Mouse (Mus musculus): ENCODE results near the gene Tppp3. TPM values are rescaled to one million over a fixed set of nuclear protein-coding genes. Genes with fewer than 3 reads are reported as not detected.
A peak's percentile ranks its signal among the peaks of the same experiment; 100 is the strongest.

Tppp3 gene
- polyA plus RNA-seq, 1 experiment from 2014 or later, result 12.3 TPM

DNA sequence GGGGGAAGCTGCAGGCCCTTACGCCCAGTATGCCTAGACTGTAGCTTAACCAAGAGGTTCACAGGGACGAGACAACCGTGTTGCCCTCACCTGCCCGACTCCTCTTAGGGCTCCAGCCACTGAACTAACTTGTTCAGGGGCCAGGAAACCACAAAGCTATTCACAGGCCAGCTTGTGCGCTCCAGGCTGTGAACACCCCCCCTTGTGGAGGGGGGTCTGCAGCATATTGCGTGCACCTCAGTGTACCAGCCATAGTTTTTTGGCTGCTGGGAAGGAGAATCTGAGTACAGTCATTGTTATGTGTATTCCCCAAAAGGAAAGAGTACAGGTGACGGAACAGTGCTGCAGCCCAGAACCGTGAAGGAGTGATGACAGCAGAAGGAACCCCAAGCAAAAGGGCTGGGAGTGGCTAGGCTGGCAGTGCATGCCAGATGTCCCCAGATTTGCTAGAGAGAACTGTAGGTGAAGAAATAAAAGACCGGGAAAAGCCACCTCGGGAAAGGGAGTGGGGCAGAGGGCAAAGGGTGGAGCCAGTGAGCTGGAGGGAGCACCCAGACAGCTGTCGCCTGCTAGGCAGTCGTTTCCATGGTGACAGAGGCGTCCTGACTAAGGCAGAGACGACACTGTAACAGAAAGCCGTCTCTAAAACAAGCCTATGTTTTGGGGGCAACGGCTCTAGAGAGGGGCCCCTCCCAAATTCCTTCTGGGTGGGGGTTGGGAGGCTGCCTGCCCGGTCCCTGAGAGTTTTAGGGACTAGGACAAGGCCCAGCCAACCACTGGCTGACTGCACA is 2.7 kb upstream of the Tppp3 start:
- 33% methylated on average over 17 of the region's 17 CpGs for WGBS
- H3K9ac ChIP-seq, result peak overlapping the region; percentile 25; the same call in 1 of the 2 replicates
- no peak for ATAC-seq (ENCODE audit: extremely low read depth, insufficient number of reproducible peaks, low FRiP score, low TSS enrichment)
- peak overlapping the region; percentile 26; the same call in 1 of the 2 replicates for H3K27ac ChIP-seq (replicated peaks)
- H3K4me3 ChIP-seq, result no peak overlapping the region
- peaks cover 42% of the 10 kb centered on the region for H3K27me3 ChIP-seq (replicated peaks)
- peaks cover 14% of the 10 kb centered on the region for H3K36me3 ChIP-seq
- peaks cover 80% of the 10 kb centered on the region for H3K4me1 ChIP-seq
- no peaks in the 10 kb centered on the region for H3K9me3 ChIP-seq
- H3K4me2 ChIP-seq, result peak overlapping the region; percentile 18

DNA sequence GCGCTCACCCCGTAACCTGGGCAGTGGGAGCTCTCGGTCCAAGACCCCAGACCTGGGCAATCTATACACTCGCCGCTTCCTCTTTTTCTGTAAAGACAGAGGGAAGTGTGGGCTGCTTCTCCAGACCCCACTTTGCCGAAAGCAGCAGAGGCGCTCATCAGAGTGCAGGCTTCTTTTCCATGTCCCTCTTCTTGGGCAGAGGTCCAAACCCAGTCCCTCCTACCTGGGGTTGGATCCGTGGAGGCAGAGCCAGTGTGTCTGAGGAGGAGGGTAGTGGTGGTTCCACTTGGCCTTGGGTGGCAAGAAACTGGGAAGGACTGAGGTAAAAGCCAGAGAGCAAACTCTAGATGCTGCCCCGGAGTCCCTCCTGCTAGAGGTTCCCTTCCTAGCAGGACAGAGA is 1.7 kb upstream of the Tppp3 start:
- H3K4me1 ChIP-seq, result peaks cover 76% of the 10 kb centered on the region
- H3K9ac ChIP-seq, result no peak overlapping the region
- no peaks in the 10 kb centered on the region for H3K9me3 ChIP-seq
- no peak overlapping the region for H3K4me2 ChIP-seq
- no peak overlapping the region for H3K4me3 ChIP-seq
- H3K27ac ChIP-seq (replicated peaks), result no peak overlapping the region
- ATAC-seq (ENCODE audit: extremely low read depth, insufficient number of reproducible peaks, low FRiP score, low TSS enrichment), result no peak
- H3K27me3 ChIP-seq (replicated peaks), result peaks cover 42% of the 10 kb centered on the region
- H3K36me3 ChIP-seq, result peaks cover 10% of the 10 kb centered on the region
- 63% methylated on average over 9 of the region's 9 CpGs for WGBS

DNA sequence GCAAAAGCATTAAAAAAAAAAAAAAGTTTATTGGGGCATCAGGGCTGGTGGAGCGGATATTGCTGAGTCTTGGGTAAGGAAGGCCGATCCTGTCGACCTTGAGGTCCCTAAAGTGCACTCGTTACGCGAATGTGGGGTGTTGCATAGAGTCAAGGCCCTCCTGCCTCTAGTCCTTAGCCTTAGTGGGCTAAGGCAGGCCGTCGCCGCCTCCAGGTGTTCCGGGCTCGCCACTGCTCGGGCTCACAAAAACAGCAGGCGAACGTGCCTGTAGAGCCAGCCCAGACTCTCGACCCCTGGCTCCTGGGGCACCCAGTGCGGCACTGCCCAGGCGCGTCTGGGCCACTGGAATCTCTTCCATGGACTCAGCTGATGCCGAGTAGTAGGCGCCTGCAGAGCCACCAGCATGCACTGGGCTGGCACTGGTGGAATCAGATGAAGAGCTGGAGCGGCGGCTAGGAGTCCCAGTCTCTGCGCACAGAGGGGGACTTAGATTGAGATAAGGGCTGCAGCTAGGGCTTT is 1.1 kb upstream of the Tppp3 start:
- Histone ChIP-seq H3K9me3 (no peaks in the 10 kb centered on the region), H3K4me3 (no peak overlapping the region), H3K27ac (replicated peaks) (no peak overlapping the region), H3K27me3 (replicated peaks) (peaks cover 42% of the 10 kb centered on the region), H3K36me3 (peaks cover 13% of the 10 kb centered on the region), H3K9ac (no peak overlapping the region), H3K4me2 (no peak overlapping the region), H3K4me1 (peaks cover 70% of the 10 kb centered on the region)
- WGBS, result 29% methylated on average over 23 of the region's 23 CpGs
- ATAC-seq (ENCODE audit: extremely low read depth, insufficient number of reproducible peaks, low FRiP score, low TSS enrichment), result no peak

GRCm38 (mm10) chr8:105470681-105471313 is 529 bp downstream of the Tppp3 start:
- Histone ChIP-seq H3K9ac (peak overlapping the region; percentile 75), H3K4me3 (peak overlapping the region; percentile 44), H3K27ac (replicated peaks) (no peak overlapping the region), H3K9me3 (no peaks in the 10 kb centered on the region), H3K27me3 (replicated peaks) (peaks cover 36% of the 10 kb centered on the region), H3K4me2 (peak overlapping the region; percentile 69), H3K36me3 (peaks cover 9% of the 10 kb centered on the region), H3K4me1 (peaks cover 64% of the 10 kb centered on the region)
- whole genome bisulfite sequencing, result 19% methylated on average over 11 of the region's 11 CpGs
- no peak for ATAC-seq (ENCODE audit: extremely low read depth, insufficient number of reproducible peaks, low FRiP score, low TSS enrichment)

- WGBS, result 83% methylated on average over 5 of the region's 5 CpGs
- H3K36me3 ChIP-seq, result peaks cover 4% of the 10 kb centered on the region; the same call in 1 of the 2 replicates
- H3K4me3 ChIP-seq, result no peak overlapping the region
- peak overlapping the region; percentile 69; the same call in 1 of the 2 replicates for H3K4me2 ChIP-seq
- peaks cover 34% of the 10 kb centered on the region for H3K27me3 ChIP-seq (replicated peaks)
- H3K9me3 ChIP-seq, result no peaks in the 10 kb centered on the region
- H3K9ac ChIP-seq, result no peak overlapping the region
- no peak overlapping the region for H3K27ac ChIP-seq (replicated peaks)
- ATAC-seq (ENCODE audit: extremely low read depth, insufficient number of reproducible peaks, low FRiP score, low TSS enrichment), result no peak
- H3K4me1 ChIP-seq, result peaks cover 60% of the 10 kb centered on the region
Measured at GRCm38 (mm10) chr8:105470262-105470661, 1.1 kb downstream of the Tppp3 start.

- no peak overlapping the region for H3K9ac ChIP-seq
- H3K4me3 ChIP-seq, result no peak overlapping the region
- no peaks in the 10 kb centered on the region for H3K9me3 ChIP-seq
- H3K27me3 ChIP-seq (replicated peaks), result peaks cover 39% of the 10 kb centered on the region
- 85% methylated on average over 5 of the region's 5 CpGs for WGBS
- no peak for ATAC-seq (ENCODE audit: extremely low read depth, insufficient number of reproducible peaks, low FRiP score, low TSS enrichment)
- H3K4me1 ChIP-seq, result peaks cover 59% of the 10 kb centered on the region
- H3K4me2 ChIP-seq, result no peak overlapping the region
- 0 out of 2 replicates have a peak, but pooled peaks cover 2% of the 10 kb centered on the region for H3K36me3 ChIP-seq
- H3K27ac ChIP-seq (replicated peaks), result no peak overlapping the region
Measured at GRCm38 (mm10) chr8:105469816-105470215, 1.5 kb downstream of the Tppp3 start.

- Histone ChIP-seq H3K4me1 (peaks cover 55% of the 10 kb centered on the region), H3K4me2 (no peak overlapping the region), H3K36me3 (0 out of 2 replicates have a peak, but pooled peaks cover 2% of the 10 kb centered on the region), H3K4me3 (no peak overlapping the region), H3K27me3 (replicated peaks) (peaks cover 39% of the 10 kb centered on the region), H3K27ac (replicated peaks) (no peak overlapping the region), H3K9me3 (no peaks in the 10 kb centered on the region), H3K9ac (no peak overlapping the region)
- 52% methylated on average over 6 of the region's 6 CpGs for WGBS
- no peak for ATAC-seq (ENCODE audit: extremely low read depth, insufficient number of reproducible peaks, low FRiP score, low TSS enrichment)
Measured at GRCm38 (mm10) chr8:105469041-105469695, 2.2 kb downstream of the Tppp3 start.

DNA sequence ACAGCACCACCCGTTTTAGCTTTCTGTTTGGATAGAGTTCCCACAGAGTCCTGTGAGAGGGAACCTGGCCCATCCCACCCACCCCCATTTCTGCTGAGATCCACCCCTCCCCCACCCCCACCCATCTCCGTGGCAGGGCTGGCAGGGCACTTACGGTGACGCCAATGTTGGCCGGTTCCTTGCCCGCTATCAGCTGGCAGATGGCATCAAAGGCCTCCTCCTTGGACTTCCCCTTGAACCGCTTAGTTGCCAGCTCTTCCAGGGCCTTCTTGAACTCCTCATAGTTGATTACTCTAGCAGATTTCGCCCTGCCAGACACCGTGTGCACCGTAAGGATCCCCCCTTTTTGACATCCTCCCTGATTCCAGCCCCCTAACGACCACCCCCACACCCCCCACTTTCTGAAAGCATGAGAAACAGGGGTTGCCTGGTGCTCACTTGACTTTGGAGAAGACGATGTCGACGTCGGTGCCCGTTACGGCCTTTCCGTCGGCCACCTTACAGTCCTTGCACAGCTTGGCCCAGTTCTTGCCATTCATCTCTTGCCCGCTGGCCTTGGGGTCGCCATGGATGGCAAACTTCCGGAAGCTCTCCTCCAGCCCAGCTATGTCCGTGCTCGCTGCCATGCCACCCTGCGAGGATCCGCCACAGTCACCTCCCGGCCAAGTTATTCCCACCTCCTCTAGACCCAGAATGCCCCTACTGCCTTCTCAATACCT is 3.2 kb downstream of the Tppp3 start:
- no peak overlapping the region for H3K4me2 ChIP-seq
- WGBS, result 85% methylated on average over 27 of the region's 27 CpGs
- H3K9me3 ChIP-seq, result no peaks in the 10 kb centered on the region
- no peak overlapping the region for H3K27ac ChIP-seq (replicated peaks)
- no peak overlapping the region for H3K4me3 ChIP-seq
- ATAC-seq (ENCODE audit: extremely low read depth, insufficient number of reproducible peaks, low FRiP score, low TSS enrichment), result no peak
- no peak overlapping the region for H3K9ac ChIP-seq
- 0 out of 2 replicates have a peak, but pooled peaks cover 2% of the 10 kb centered on the region for H3K36me3 ChIP-seq
- H3K4me1 ChIP-seq, result peaks cover 48% of the 10 kb centered on the region
- H3K27me3 ChIP-seq (replicated peaks), result peaks cover 29% of the 10 kb centered on the region

DNA sequence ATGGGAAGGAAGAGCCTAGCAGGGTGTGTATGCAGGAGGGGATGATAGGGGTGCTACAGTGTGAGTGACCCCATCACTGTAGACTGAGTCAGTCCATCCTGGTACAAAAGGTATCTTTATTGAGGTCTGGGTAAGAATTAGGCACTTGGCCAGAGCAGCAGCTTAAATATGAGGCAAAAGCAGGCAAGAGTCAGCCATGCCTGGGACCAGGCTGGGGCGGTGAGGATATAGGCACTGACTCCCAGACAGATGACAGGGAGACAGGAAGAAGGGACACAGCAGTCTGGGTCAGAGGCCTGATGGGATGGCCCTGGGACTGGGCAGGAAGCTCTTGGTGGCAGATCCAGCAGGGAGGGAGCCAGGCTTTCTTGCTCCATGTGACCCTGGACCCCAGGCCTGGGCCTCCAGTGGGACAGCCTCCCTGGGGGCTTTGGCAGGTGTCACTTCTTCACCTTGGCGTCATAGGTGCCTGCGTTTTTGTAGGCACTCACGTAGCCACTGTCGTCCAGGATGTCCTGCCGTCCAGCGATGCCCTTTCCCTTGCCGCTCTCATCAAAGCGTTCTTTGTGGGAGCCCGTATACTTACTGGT is 3.8 kb downstream of the Tppp3 start:
- H3K27ac ChIP-seq (replicated peaks), result no peak overlapping the region
- peaks cover 45% of the 10 kb centered on the region for H3K4me1 ChIP-seq
- ATAC-seq (ENCODE audit: extremely low read depth, insufficient number of reproducible peaks, low FRiP score, low TSS enrichment), result no peak
- WGBS, result 90% methylated on average over 10 of the region's 10 CpGs
- H3K4me3 ChIP-seq, result no peak overlapping the region
- H3K4me2 ChIP-seq, result no peak overlapping the region
- H3K27me3 ChIP-seq (replicated peaks), result peaks cover 22% of the 10 kb centered on the region
- H3K36me3 ChIP-seq, result 0 out of 2 replicates have a peak, but pooled peaks cover 2% of the 10 kb centered on the region
- H3K9me3 ChIP-seq, result no peaks in the 10 kb centered on the region
- no peak overlapping the region for H3K9ac ChIP-seq

DNA sequence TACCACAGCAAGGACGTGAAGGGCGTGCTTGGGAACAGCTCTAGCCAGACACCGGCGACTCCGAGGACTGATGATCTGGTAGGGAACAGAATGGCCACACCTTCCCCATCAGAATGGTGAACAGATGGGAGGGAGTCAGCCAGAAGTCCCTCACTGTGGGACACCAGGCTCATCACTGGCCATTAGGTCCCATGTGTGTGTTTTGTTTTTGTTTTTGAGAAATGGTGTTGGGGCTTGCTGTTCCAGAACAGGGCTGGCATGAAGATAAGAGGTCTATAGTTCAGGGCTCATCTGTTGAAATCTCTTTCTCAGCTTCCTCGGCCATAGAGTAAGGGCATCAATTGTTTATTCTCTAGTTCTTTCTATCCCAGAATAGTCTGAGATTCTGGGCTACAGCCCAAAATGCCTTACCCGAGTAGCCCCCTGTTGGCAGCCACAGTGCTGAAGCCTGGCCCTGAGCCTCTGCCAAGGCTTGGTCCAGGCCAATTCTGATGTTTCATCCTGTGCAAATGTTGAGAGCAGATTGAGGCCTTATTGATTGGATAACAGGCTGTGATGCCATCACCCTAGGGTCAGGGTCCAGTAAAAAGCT is 4.5 kb downstream of the Tppp3 start:
- no peak for ATAC-seq (ENCODE audit: extremely low read depth, insufficient number of reproducible peaks, low FRiP score, low TSS enrichment)
- H3K27ac ChIP-seq (replicated peaks), result no peak overlapping the region
- 70% methylated on average over 7 of the region's 7 CpGs for WGBS

More for the DNA sequence above, 4.5 kb downstream of the Tppp3 start:
- Histone ChIP-seq H3K36me3 (0 out of 2 replicates have a peak, but pooled peaks cover 2% of the 10 kb centered on the region), H3K4me3 (no peak overlapping the region), H3K4me2 (no peak overlapping the region), H3K9me3 (no peaks in the 10 kb centered on the region), H3K27me3 (replicated peaks) (peaks cover 15% of the 10 kb centered on the region; the same call in 1 of the 2 replicates), H3K4me1 (peaks cover 38% of the 10 kb centered on the region), H3K9ac (no peak overlapping the region)
